Mouse (Mus musculus) kidney, adult 11 months (tissue): Measurements from ENCODE around the gene Abcb4.
"Not testable (repeated sequence)": the region's sequence is repeated elsewhere in the genome, so short reads cannot be mapped to it uniquely, and the experiment has no call there.

Experiments
- DNase-seq: peaks from one replicate; pipeline ENCODE4 v3.0.0; 2022

Abcb4 gene

GRCm38 (mm10) chr5:8893300-8894103, at the start of gene Abcb4:
TSS of gene Abcb4 (plus strand) at chr5:8893717.
- peak; percentile 20 for DNase-seq

DNA sequence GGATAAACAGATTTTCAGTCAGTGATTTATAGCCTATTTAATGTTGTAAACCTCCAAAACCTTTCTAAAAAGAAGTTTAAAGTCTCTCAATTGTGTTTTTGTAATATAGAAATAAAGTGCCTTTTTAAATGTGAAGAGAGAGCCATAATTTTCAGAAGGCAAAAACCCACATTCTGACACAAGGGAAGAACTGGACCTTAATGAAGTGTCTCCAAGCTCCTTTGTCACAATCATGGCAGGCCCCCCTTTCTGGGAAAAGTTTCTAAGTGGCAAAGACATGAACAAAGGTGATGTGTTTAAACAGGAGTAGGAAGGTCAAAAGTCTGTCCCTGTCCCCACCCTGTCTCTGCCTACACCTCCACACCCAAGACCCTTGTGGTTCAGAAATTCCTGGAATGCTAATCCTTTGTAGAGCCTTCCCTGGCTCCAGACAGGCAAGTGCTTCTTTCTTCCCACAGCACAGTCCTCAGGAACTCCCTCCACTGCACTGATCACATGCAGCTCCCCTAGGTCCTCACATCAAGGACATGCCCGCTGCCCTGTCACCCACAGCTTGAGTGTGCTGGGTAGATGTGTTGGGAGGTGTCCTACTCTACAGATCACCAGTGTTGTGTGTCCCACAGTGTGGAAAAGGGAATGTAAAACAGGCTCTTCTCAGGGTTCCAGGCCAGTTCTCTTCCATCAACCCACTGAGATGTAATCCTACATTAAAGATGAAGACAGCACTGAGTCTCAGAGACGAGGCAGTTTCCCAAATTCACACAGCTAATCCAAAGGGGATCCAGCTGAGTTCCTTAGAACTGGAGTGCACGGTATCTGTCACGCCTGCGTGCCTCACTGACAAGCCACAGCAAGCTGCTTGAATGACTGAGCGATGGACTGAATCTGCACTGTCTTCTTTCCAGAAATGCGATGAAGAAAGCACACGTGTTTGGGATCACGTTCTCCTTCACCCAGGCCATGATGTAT, 44.6 kb upstream of the Abcb4 start:
- DNase-seq = not testable (repeated sequence)

DNA sequence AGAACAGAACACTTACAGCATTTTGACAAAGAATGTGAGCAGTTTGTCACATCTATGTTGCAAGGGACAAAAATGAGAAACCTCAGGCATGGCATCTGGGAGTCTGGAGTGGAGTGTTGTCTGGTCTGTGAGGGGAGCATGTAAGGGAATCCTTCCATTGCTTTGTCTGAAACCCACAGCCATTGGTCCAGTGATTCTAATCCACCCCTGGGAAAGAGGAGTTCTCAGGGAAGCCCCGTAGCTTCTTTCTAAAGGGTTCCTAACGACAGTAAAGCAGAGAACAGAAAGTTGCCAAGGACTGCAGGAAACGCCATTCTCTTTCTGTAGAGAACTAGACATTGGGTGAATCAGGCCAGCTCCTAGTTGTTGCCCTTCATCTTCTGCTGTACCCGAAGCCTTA, 42.7 kb upstream of the Abcb4 start:
- DNase-seq = no peak

- DNase-seq = no peak
These were observed 36.3 kb upstream of the Abcb4 start for GRCm38 (mm10) chr5:8857201-8857600.

DNA sequence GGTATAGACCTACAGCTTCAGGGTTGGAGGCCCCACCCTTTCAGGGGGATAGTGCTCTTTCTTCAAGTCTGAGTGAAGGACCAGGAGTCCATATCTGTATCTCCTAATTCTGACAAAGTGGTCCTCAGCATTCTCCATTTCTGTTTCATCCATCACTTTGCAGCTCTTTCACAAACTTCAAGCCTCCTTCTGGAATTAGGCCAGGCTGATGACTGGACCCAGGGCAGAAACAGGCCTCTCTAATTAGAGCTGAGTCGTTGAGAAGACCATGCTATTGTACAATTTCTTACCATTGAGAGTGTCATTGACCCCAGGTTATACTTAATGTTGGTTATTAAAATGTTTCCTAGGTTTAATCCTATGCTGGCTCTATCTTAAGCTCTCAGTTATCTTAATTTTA, 31.7 kb upstream of the Abcb4 start:
- no peak for DNase-seq

- no peak for DNase-seq
These were observed 29.8 kb upstream of the Abcb4 start for GRCm38 (mm10) chr5:8863580-8864337.

DNA sequence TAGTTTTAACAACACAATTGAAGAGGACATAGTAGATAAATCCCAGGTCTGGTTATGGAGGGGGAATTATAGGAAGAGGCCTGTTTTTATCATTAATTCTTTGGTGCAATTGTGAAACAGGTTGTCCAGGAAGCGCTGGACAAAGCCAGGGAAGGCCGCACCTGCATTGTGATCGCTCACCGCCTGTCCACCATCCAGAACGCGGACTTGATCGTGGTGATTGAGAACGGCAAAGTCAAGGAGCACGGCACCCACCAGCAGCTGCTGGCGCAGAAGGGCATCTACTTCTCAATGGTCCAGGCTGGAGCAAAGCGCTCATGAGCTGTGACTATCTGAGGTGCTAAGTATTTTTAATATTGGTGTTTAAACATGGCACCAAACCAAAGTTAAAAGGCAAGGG, 27.9 kb upstream of the Abcb4 start:
- not testable (repeated sequence) for DNase-seq

GRCm38 (mm10) chr5:8866366-8866765, 27.2 kb upstream of the Abcb4 start:
- no peak for DNase-seq

DNA sequence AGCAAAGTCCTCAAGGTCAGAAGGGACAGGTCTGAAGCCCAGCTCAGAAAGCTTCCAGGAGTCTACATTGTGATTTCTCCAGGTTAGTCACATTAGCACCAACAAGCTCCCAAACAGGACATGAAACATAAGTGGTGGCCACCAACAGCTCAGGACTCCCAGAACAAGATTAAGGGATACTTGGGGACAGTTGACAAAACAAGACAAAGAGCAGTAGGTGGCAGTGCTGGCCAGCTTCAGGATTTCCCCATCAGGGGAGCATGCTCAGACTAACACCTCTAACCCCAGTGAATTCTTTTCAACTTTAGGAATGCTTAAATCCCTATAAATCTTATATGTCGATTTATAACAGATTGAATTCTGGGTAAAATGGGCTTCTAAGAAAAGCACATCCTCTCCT, 25.5 kb upstream of the Abcb4 start:
- DNase-seq = no peak

- no peak for DNase-seq
These were observed 20.3 kb upstream of the Abcb4 start for GRCm38 (mm10) chr5:8872979-8873915.

DNA sequence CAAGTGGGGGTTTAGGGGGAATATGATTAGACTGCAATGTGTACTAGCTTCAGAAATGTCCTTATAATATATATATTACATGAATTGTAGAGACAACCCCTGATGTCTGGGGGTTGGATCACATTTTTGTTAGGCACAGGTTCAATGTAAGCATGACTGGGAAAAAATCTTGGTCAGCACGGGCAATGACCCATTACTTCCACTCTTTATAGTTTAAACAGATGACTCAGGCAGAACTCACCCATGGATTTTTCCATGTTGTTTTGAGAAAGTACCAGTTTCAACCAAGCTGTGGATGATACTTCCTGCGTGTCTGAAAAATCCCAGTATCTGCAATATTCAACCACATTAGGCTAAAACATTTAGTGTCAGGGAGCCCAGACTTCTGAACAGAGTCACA, 16.4 kb upstream of the Abcb4 start:
- no peak for DNase-seq

DNA sequence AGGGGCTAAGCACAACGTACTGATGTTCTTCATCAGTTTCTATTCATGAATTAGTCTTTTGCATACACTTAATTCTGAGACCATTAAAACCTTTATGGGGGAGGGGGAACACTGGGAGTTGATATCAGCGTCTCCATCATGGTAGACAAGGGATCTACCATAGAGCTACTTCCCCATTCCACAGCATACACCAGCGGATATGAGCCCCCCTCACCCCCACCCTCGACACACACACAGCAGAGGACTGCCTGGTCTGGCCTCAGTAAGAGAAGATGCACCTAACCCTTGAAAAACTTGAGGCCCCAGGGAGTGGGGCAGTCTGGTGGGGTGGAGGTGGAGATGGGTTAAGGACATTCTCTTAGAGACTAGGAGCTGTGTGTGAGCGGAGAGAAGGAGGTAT, 15.7 kb upstream of the Abcb4 start:
- no peak for DNase-seq

DNA sequence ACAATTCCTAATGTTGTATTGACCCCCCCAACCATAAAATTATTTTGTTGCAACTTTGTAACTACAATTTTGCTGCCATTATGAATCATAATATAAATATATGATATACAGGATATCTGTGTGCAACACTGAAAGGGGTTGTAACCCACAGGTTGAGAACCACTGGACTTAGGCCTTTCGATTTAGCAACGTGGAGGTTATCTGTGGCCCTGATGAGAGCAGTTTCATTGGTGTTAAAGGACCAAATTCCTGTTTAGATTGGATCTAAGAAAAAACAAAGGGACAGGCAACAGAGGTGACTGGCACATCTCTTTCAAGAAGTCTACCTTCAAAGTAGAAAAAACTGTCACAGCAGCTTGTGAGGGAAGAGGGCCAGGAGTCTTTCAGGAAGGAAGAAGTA, 7.7 kb upstream of the Abcb4 start:
- no peak for DNase-seq

DNA sequence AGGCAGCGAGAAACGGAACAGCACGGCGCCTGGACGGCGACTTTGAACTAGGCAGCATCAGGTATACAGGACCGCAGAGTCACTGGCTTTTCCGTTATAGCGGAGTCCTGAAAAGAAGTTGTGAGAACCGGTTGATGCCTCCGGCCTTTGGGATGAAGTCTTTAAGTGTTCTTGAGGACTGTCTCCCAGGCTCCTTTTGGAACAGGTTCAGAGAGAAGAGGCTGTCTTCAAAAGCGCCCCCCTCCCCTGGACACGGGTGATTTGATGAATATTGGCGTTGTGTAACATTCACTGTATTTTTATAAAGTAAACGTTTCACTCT, 548 bp downstream of the Abcb4 start:
- no peak for DNase-seq

- DNase-seq = no peak
These were observed 1.3 kb downstream of the Abcb4 start for GRCm38 (mm10) chr5:8894641-8895490.

GRCm38 (mm10) chr5:8896198-8896597, 2.7 kb downstream of the Abcb4 start:
- DNase-seq = no peak

- no peak for DNase-seq
These were observed 4.7 kb downstream of the Abcb4 start for GRCm38 (mm10) chr5:8898246-8898645.

- DNase-seq = no peak
These were observed 7.5 kb downstream of the Abcb4 start for GRCm38 (mm10) chr5:8901001-8901400.

DNA sequence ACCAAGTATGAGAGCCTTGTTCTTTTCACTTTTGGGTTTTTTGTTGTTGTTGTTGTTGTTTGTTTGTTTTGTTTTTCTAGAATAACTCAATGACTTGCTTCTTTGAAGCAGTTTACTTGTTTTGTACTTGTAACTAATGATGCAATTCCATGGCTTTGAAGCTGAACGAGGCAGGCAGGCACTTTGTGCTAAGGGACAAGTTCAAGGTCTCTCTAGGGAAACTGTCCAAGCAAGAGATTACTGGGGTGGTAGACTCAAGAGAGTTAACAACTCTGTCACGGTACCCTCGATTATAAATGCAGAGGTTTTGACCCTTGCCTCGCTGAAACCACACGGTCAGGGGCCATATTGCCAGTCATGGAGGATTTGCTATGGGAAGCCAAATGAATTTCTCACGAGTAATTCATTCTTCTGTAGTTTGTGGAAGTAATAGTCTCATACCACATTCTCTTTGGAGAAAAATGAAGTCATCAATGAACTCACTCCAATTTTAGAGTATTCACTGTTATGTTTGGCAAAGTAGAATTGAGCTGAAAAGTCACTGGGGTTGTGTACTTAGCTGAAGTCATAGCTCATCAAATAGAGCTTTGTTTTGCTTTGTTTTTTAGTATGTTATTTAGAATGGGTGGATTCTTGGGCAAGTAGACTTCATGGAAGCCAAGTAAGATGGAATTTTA, 8.8 kb downstream of the Abcb4 start:
- no peak for DNase-seq

GRCm38 (mm10) chr5:8904539-8904938, 11.0 kb downstream of the Abcb4 start:
- DNase-seq = no peak
